Mouse (Mus musculus): ENCODE measurements around the gene Sfmbt2. TPM values are rescaled to one million over a fixed set of nuclear protein-coding genes. Genes with fewer than 3 reads are reported as not detected.

Gene Sfmbt2
- polyA plus RNA-seq, 1 experiment from 2014 or later: 1.9 TPM

- H3K9ac ChIP-seq: no peak overlapping the region
- H3K4me2 ChIP-seq: no peak overlapping the region
- no peak; the same call in 1 of the 2 replicates for ATAC-seq (ENCODE audit: insufficient read depth)
- no peaks in the 10 kb centered on the region for H3K9me3 ChIP-seq (ENCODE audit: low read depth, low read length)
- no peak overlapping the region for H3K27ac ChIP-seq (ENCODE audit: low read depth)
- H3K27me3 ChIP-seq (ENCODE audit: insufficient read depth, low read length): no peaks in the 10 kb centered on the region
- 43% methylated on average over 7 of the region's 7 CpGs for WGBS
- no peaks in the 10 kb centered on the region for H3K36me3 ChIP-seq (ENCODE audit: insufficient read depth)
- no peak for TF ChIP-seq CTCF (IDR thresholded peaks at IDR 0.05; ENCODE audit: low read depth)
- no peak overlapping the region for H3K4me3 ChIP-seq (ENCODE audit: low read depth, low read length)
- no peaks in the 10 kb centered on the region for H3K4me1 ChIP-seq (ENCODE audit: insufficient read depth)
- DNase-seq: peak; percentile 34
Measured at GRCm38 (mm10) chr2:10542388-10542787, 172.1 kb downstream of the Sfmbt2 start.

GRCm38 (mm10) chr2:10558816-10559215 is 188.5 kb downstream of the Sfmbt2 start:
- no peak for TF ChIP-seq CTCF (IDR thresholded peaks at IDR 0.05; ENCODE audit: low read depth)
- Histone ChIP-seq H3K4me1 (ENCODE audit: insufficient read depth) (no peaks in the 10 kb centered on the region), H3K27ac (ENCODE audit: low read depth) (no peak overlapping the region), H3K9me3 (ENCODE audit: low read depth, low read length) (no peaks in the 10 kb centered on the region), H3K9ac (no peak overlapping the region), H3K36me3 (ENCODE audit: insufficient read depth) (no peaks in the 10 kb centered on the region), H3K27me3 (ENCODE audit: insufficient read depth, low read length) (no peaks in the 10 kb centered on the region), H3K4me3 (ENCODE audit: low read depth, low read length) (no peak overlapping the region), H3K4me2 (no peak overlapping the region)
- 66% methylated on average over 1 of the region's 1 CpGs for WGBS
- DNase-seq (no peak), ATAC-seq (ENCODE audit: insufficient read depth) (no peak)

DNA sequence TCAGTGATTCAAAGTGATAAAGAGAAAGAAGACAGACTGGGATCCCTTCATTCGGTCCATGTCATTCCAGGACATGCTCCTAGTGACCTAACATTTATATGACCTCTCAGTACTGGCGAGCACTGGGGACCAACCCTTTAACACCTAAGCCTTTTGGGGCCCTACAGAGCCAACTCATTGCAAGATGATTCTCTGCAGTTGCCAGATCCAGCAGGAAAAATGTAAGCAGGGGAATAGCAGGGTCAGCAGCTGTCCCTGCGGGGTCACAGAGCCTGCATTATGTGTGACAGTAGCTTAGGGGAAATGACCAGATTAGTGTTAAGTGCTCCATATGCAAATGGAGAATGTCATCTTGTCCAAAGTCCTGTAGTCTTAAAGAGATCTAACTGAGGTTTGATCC is 195.2 kb downstream of the Sfmbt2 start:
- DNase-seq: no peak
- Histone ChIP-seq H3K27me3 (ENCODE audit: insufficient read depth, low read length) (no peaks in the 10 kb centered on the region), H3K9ac (no peak overlapping the region), H3K4me2 (no peak overlapping the region), H3K4me3 (ENCODE audit: low read depth, low read length) (no peak overlapping the region), H3K27ac (ENCODE audit: low read depth) (no peak overlapping the region), H3K9me3 (ENCODE audit: low read depth, low read length) (no peaks in the 10 kb centered on the region), H3K4me1 (ENCODE audit: insufficient read depth) (no peaks in the 10 kb centered on the region), H3K36me3 (ENCODE audit: insufficient read depth) (no peaks in the 10 kb centered on the region)
- 79% methylated on average over 3 of the region's 3 CpGs for WGBS
- TF ChIP-seq CTCF (IDR thresholded peaks at IDR 0.05; ENCODE audit: low read depth): no peak
- ATAC-seq (ENCODE audit: insufficient read depth): no peak

DNA sequence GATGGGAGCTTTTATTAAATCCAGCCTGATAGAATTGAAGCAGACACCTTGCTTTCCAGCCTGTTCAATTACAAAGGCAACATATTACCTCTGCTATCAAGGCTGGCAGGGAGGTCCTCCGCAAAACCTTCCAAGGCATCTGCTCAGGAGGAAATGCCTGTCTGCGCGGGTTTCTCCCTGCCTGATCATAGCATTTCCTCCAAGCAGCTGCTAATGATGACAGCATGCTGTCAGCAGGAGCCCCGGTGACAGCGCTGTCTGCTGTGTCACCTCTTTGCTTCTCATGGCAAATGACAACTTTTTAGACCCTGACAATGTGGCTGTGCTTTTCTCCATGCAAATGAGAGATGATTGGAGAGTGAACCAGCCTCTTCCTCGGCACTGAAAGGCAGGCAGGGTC is 199.1 kb downstream of the Sfmbt2 start:
- Histone ChIP-seq H3K27me3 (ENCODE audit: insufficient read depth, low read length) (no peaks in the 10 kb centered on the region), H3K36me3 (ENCODE audit: insufficient read depth) (no peaks in the 10 kb centered on the region), H3K4me1 (ENCODE audit: insufficient read depth) (no peaks in the 10 kb centered on the region), H3K4me3 (ENCODE audit: low read depth, low read length) (no peak overlapping the region), H3K4me2 (no peak overlapping the region), H3K9me3 (ENCODE audit: low read depth, low read length) (no peaks in the 10 kb centered on the region), H3K9ac (no peak overlapping the region), H3K27ac (ENCODE audit: low read depth) (no peak overlapping the region)
- no peak for TF ChIP-seq CTCF (IDR thresholded peaks at IDR 0.05; ENCODE audit: low read depth)
- WGBS: 38% methylated on average over 6 of the region's 6 CpGs
- DNase-seq (peak; percentile 35), ATAC-seq (ENCODE audit: insufficient read depth) (no peak)

DNA sequence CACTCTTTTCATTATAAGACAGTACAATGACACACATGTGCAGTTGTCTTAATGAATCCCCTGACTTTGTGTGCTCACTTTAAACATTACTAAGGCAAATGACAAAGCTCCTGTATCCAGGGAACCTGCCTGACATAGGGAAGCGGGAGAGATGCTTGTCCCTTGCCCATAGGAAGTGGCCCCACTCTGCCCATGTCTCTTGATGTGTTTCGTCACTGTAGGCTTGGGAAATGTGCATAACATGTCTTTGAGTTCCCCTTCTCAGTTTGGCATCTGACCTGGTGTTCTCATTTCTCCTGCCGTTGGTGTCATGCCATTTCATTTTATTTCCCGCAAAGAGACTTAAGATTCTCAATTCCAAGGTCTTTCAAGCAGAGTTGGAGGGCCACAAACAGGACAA is 202.0 kb downstream of the Sfmbt2 start:
- no peak for DNase-seq
- H3K4me3 ChIP-seq (ENCODE audit: low read depth, low read length): no peak overlapping the region
- no peak overlapping the region for H3K9ac ChIP-seq
- TF ChIP-seq CTCF (IDR thresholded peaks at IDR 0.05; ENCODE audit: low read depth): no peak
- H3K9me3 ChIP-seq (ENCODE audit: low read depth, low read length): no peaks in the 10 kb centered on the region
- no peaks in the 10 kb centered on the region for H3K4me1 ChIP-seq (ENCODE audit: insufficient read depth)
- H3K27ac ChIP-seq (ENCODE audit: low read depth): no peak overlapping the region
- ATAC-seq (ENCODE audit: insufficient read depth): no peak
- no peaks in the 10 kb centered on the region for H3K27me3 ChIP-seq (ENCODE audit: insufficient read depth, low read length)
- no peaks in the 10 kb centered on the region for H3K36me3 ChIP-seq (ENCODE audit: insufficient read depth)
- no peak overlapping the region for H3K4me2 ChIP-seq
- whole genome bisulfite sequencing: 83% methylated on average over 4 of the region's 4 CpGs

DNA sequence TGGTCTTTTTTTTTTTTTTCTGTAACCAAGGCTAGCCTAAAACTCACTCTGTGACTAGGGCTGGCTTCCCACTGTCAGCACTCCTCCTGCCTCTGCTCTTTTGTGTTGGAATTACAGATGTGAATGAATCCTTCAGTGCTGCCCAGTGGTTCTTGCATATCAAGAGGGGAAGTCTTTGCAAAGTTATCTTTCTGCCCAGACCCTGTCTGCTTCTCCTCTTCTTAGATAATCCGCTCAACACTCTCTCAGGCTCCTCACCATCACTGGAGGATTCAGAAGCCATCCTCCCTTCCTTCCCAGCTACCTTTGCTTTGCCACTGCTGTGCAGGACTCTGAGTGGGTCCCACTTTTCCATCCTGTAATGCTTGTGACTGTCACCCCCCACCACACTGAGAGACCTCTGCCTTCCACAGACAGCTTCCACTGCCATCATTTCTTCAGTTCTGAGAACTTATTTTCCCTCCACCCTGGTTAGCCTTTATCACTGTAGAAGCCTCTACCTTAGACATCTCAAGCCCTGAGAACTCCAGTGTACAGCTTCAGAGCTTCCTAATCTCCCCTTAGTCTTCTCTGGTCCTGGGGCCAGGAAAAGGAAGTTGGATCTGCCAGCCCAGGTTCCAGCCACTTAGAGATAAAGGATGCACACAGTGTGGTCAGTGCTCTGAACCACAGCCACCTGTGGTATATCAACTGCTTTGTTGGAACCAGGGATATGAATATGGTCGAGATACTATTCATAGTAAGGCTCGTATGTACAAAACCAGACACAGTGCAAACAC is 205.8 kb downstream of the Sfmbt2 start:
- Histone ChIP-seq H3K27ac (ENCODE audit: low read depth) (no peak overlapping the region), H3K9me3 (ENCODE audit: low read depth, low read length) (no peaks in the 10 kb centered on the region), H3K4me3 (ENCODE audit: low read depth, low read length) (no peak overlapping the region), H3K27me3 (ENCODE audit: insufficient read depth, low read length) (no peaks in the 10 kb centered on the region), H3K4me1 (ENCODE audit: insufficient read depth) (no peaks in the 10 kb centered on the region), H3K4me2 (no peak overlapping the region), H3K36me3 (ENCODE audit: insufficient read depth) (no peaks in the 10 kb centered on the region), H3K9ac (no peak overlapping the region)
- WGBS: 67% methylated on average over 3 of the region's 3 CpGs
- DNase-seq (no peak), ATAC-seq (ENCODE audit: insufficient read depth) (no peak)
- TF ChIP-seq CTCF (IDR thresholded peaks at IDR 0.05; ENCODE audit: low read depth): no peak

DNA sequence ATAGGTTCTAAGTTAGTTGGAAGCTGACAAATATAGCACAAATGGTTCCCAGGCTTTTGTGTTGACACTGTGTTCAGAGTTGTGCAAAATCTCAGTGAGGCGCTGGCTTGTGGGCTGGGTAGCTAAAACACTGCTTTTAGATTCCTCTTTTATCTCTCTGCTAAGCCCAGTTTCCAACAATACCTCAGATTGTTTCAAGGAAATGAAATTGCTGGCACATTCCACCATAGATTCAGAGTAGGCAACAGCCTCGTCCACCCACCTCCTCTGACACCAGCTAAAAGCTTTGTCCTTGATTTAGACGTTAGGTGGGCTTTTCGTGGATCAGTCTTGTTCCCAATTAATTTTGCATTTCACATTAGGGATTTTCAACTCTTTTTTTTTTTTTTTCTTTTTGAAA is 212.4 kb downstream of the Sfmbt2 start:
- no peak for TF ChIP-seq CTCF (IDR thresholded peaks at IDR 0.05; ENCODE audit: low read depth)
- H3K9me3 ChIP-seq (ENCODE audit: low read depth, low read length): no peaks in the 10 kb centered on the region
- H3K36me3 ChIP-seq (ENCODE audit: insufficient read depth): no peaks in the 10 kb centered on the region
- WGBS: 61% methylated on average over 4 of the region's 4 CpGs
- H3K9ac ChIP-seq: no peak overlapping the region
- no peak overlapping the region for H3K4me2 ChIP-seq
- H3K4me1 ChIP-seq (ENCODE audit: insufficient read depth): no peaks in the 10 kb centered on the region
- H3K27ac ChIP-seq (ENCODE audit: low read depth): no peak overlapping the region
- no peaks in the 10 kb centered on the region for H3K27me3 ChIP-seq (ENCODE audit: insufficient read depth, low read length)
- ATAC-seq (ENCODE audit: insufficient read depth) (no peak), DNase-seq (no peak)
- no peak overlapping the region for H3K4me3 ChIP-seq (ENCODE audit: low read depth, low read length)
